Mouse (Mus musculus) heart, postnatal 36 days (tissue): ENCODE data around the gene Spock3. TPM values are rescaled to one million over a fixed set of nuclear protein-coding genes. Genes with fewer than 3 reads are reported as not detected.
"Not testable (repeated sequence)": the region's sequence is repeated elsewhere in the genome, so short reads cannot be mapped to it uniquely, and the experiment has no call there.

ENCODE experiments used
- DNase-seq, 2 experiments: peaks; one replicate each; pipeline ENCODE4 v3.0.0; 2021 to 2022
- intact Hi-C: fragments of 180-260 bp; cut with DNase I; formaldehyde crosslinking; loops from one replicate; pipeline ENCODE4 v1.15.1; 2025
- total RNA-seq, 2 experiments: library from RNA; stranded (reverse); gene quantifications; 2 replicates each; pipeline ENCODE4 v1.2.3; 2021

Gene Spock3
- total RNA-seq: under 1 TPM in 1 of 2 experiments, not detected in 1; 0.17 TPM

- intact Hi-C loops: no loop called here
- DNase-seq: no peak
These were observed at the start of gene Spock3 for GRCm38 (mm10) chr8:62950709-62951108. Gene Spock3 (plus strand): TSS chr8:62951009.

- no peak for DNase-seq
- intact Hi-C loops: no loop called here
These were observed 645 bp downstream of the Spock3 start for GRCm38 (mm10) chr8:62951173-62952134.

- no peak for DNase-seq
- intact Hi-C loops: no loop called here
These were observed 1.7 kb downstream of the Spock3 start for GRCm38 (mm10) chr8:62952481-62952880.

GRCm38 (mm10) chr8:62962608-62963007, 11.8 kb downstream of the Spock3 start:
- intact Hi-C loops: no loop called here
- DNase-seq: no peak

- intact Hi-C loops: no loop called here
These were observed 19.1 kb downstream of the Spock3 start for GRCm38 (mm10) chr8:62969802-62970372.

GRCm38 (mm10) chr8:63088984-63089383, 138.2 kb downstream of the Spock3 start:
- no peak for DNase-seq

More at GRCm38 (mm10) chr8:62969802-62970372, 19.1 kb downstream of the Spock3 start:
- DNase-seq: no peak

GRCm38 (mm10) chr8:63098200-63098599, 147.4 kb downstream of the Spock3 start:
- intact Hi-C loops: no loop called here
- DNase-seq: no peak

More at GRCm38 (mm10) chr8:63088984-63089383, 138.2 kb downstream of the Spock3 start:
- intact Hi-C loops: no loop called here

GRCm38 (mm10) chr8:63109761-63110160, 159.0 kb downstream of the Spock3 start:
- intact Hi-C loops: no loop called here
- DNase-seq: no peak

GRCm38 (mm10) chr8:63112919-63113318, 162.1 kb downstream of the Spock3 start:
- intact Hi-C loops: no loop called here

GRCm38 (mm10) chr8:63120508-63120907, 169.7 kb downstream of the Spock3 start:
- intact Hi-C loops: no loop called here
- no peak for DNase-seq

More at GRCm38 (mm10) chr8:63112919-63113318, 162.1 kb downstream of the Spock3 start:
- no peak for DNase-seq

- no peak for DNase-seq
- intact Hi-C loops: loop anchor here (1.0 kb wide), 1 partner anchor 10 kb away; no protein-coding TSS in a partner anchor
These were observed 184.6 kb downstream of the Spock3 start for GRCm38 (mm10) chr8:63135406-63135805.

- DNase-seq, intact Hi-C loops: not testable (repeated sequence)
These were observed 213.1 kb downstream of the Spock3 start for GRCm38 (mm10) chr8:63163861-63164260.

GRCm38 (mm10) chr8:63165326-63165725, 214.5 kb downstream of the Spock3 start:
- DNase-seq: no peak
- intact Hi-C loops: no loop called here

GRCm38 (mm10) chr8:63169956-63170355, 219.1 kb downstream of the Spock3 start:
- DNase-seq: no peak
- intact Hi-C loops: no loop called here

GRCm38 (mm10) chr8:63181272-63181671, 230.5 kb downstream of the Spock3 start:
- intact Hi-C loops: no loop called here
- no peak for DNase-seq

- intact Hi-C loops: no loop called here
- DNase-seq: no peak
These were observed 308.1 kb downstream of the Spock3 start for GRCm38 (mm10) chr8:63258812-63259385.

- peak; percentile 2 for DNase-seq
These were observed 311.7 kb downstream of the Spock3 start for GRCm38 (mm10) chr8:63262516-63262915.

GRCm38 (mm10) chr8:63335366-63335765, 384.6 kb downstream of the Spock3 start:
- intact Hi-C loops: no loop called here
- DNase-seq: no peak

More at GRCm38 (mm10) chr8:63262516-63262915, 311.7 kb downstream of the Spock3 start:
- intact Hi-C loops: no loop called here

GRCm38 (mm10) chr8:63368580-63368979, 417.8 kb downstream of the Spock3 start:
- no peak for DNase-seq
- intact Hi-C loops: no loop called here

GRCm38 (mm10) chr8:63397659-63398058, 446.9 kb downstream of the Spock3 start:
- DNase-seq: no peak

More at GRCm38 (mm10) chr8:63397659-63398058, 446.9 kb downstream of the Spock3 start:
- intact Hi-C loops: no loop called here
